Mouse (Mus musculus) kidney, adult 2 months (tissue): Measurements from ENCODE around the gene Dpp4.

Experiments
- CTCF ChIP-seq: fragments of 200-500 bp; conservative IDR thresholded peaks from 2 replicates; pipeline ENCODE4 v1.5.1; 2011; ENCODE audit warnings: low read depth, mild to moderate bottlenecking, control low read depth, low read length, moderate library complexity, mixed read lengths; ENCODE audit not compliant: insufficient read depth, insufficient read length
- POLR2A ChIP-seq: fragments of 200-500 bp; IDR thresholded peaks from one replicate; pipeline ENCODE4 v1.6.1; 2011; ENCODE audit warnings: low read depth, low read length, control low read depth

GRCm38 (mm10) chr2:62421229-62421628, 9.2 kb upstream of the Dpp4 start:
- TF ChIP-seq CTCF, result no peak
- TF ChIP-seq POLR2A, result no peak
